ENCODE assay signal across 8 mouse cellular contexts in genomic region chr5:138755121-138755452, GRCm38 (mm10). TPM values are rescaled to one million over a fixed set of nuclear protein-coding genes. Genes with fewer than 3 reads are reported as not detected.
DNase-seq lines count a peak whose midpoint lies in the region; ATAC-seq and TF ChIP-seq lines count a peak whose summit lies in the region.

No protein-coding gene starts in this region.

- no peaks in the 10 kb centered on the region for H3K36me3 ChIP-seq in kidney, postnatal 0 days (ENCODE audit: insufficient read depth, low read length)
- no peaks in the 10 kb centered on the region for H3K36me3 ChIP-seq in embryonic facial prominence, embryonic 12.5 days
- 0 out of 2 replicates have a peak, but pooled peaks cover 7% of the 10 kb centered on the region for H3K36me3 ChIP-seq in hindbrain, embryonic 15.5 days
- H3K36me3 ChIP-seq in midbrain, embryonic 14.5 days (ENCODE audit: control insufficient read depth, insufficient read depth, low read length): peaks cover 24% of the 10 kb centered on the region

- peak overlapping the region; percentile 85; the same call in 1 of the 2 replicates for H3K27ac ChIP-seq in kidney, postnatal 0 days
- H3K27ac ChIP-seq in embryonic facial prominence, embryonic 12.5 days: peak overlapping the region; percentile 84; the same call in 1 of the 2 replicates
- peak overlapping the region; percentile 95 for H3K27ac ChIP-seq in hindbrain, embryonic 15.5 days (replicated peaks)
- H3K27ac ChIP-seq in midbrain, embryonic 14.5 days (replicated peaks; ENCODE audit: low read depth, low read length): peak overlapping the region; percentile 96

- H3K4me2 ChIP-seq in kidney, postnatal 0 days (ENCODE audit: low read length): peak overlapping the region; percentile 93
- peak overlapping the region; percentile 97 for H3K4me2 ChIP-seq in embryonic facial prominence, embryonic 12.5 days (replicated peaks)
- peak overlapping the region; percentile 82 for H3K4me2 ChIP-seq in hindbrain, embryonic 15.5 days
- peak overlapping the region; percentile 83 for H3K4me2 ChIP-seq in midbrain, embryonic 14.5 days (ENCODE audit: low read length)

- peaks cover 38% of the 10 kb centered on the region for H3K4me1 ChIP-seq in kidney, postnatal 0 days (replicated peaks; ENCODE audit: insufficient read depth, low read length)
- peaks cover 22% of the 10 kb centered on the region for H3K4me1 ChIP-seq in embryonic facial prominence, embryonic 12.5 days
- H3K4me1 ChIP-seq in hindbrain, embryonic 15.5 days (replicated peaks): peaks cover 48% of the 10 kb centered on the region
- peaks cover 35% of the 10 kb centered on the region for H3K4me1 ChIP-seq in midbrain, embryonic 14.5 days (ENCODE audit: control insufficient read depth, insufficient read depth, low read length)

- intact Hi-C loops in left cerebral cortex, postnatal 14 days (cut with DNase I): no loop called here

- no peak for ATAC-seq in kidney, postnatal 0 days (replicated peaks; ENCODE audit: low FRiP score, low read depth)
- ATAC-seq in embryonic facial prominence, embryonic 12.5 days (ENCODE audit: insufficient number of reproducible peaks, insufficient read depth, low FRiP score, low TSS enrichment): no peak
- ATAC-seq in hindbrain, embryonic 15.5 days (ENCODE audit: low FRiP score, low read depth): no peak; the same call in 1 of the 2 replicates
- ATAC-seq in midbrain, embryonic 14.5 days (ENCODE audit: low FRiP score, low TSS enrichment): no peak

- H3K9ac ChIP-seq in kidney, postnatal 0 days (ENCODE audit: low read depth, low read length): peak overlapping the region; percentile 80
- peak overlapping the region; percentile 76 for H3K9ac ChIP-seq in embryonic facial prominence, embryonic 12.5 days
- H3K9ac ChIP-seq in hindbrain, embryonic 15.5 days: peak overlapping the region; percentile 77
- H3K9ac ChIP-seq in midbrain, embryonic 14.5 days (replicated peaks; ENCODE audit: low read length): peak overlapping the region; percentile 93

- DNase-seq in kidney, postnatal 0 days (ENCODE audit: low spot score): no peak
- no peak for DNase-seq in kidney, postnatal 4 days
- DNase-seq in midbrain, embryonic 14.5 days: no peak
- no peak for DNase-seq in embryo, embryonic 9.5 days (ENCODE audit: extremely low spot score)
- DNase-seq in left cerebral cortex, postnatal 14 days (ENCODE audit: low spot score in 2 of 2): no peak
- DNase-seq in cerebellum, adult 11 months: no peak

- WGBS in kidney, postnatal 0 days: 2% methylated on average over 28 of the region's 34 CpGs
- under 1% methylated on average over 33 of the region's 34 CpGs for WGBS in embryonic facial prominence, embryonic 12.5 days
- 0% methylated on average over 33 of the region's 34 CpGs for WGBS in hindbrain, embryonic 15.5 days
- under 1% methylated on average over 33 of the region's 34 CpGs for whole genome bisulfite sequencing in midbrain, embryonic 14.5 days

- no peaks in the 10 kb centered on the region for H3K9me3 ChIP-seq in kidney, postnatal 0 days (replicated peaks; ENCODE audit: low read length)
- H3K9me3 ChIP-seq in embryonic facial prominence, embryonic 12.5 days: no peaks in the 10 kb centered on the region
- H3K9me3 ChIP-seq in hindbrain, embryonic 15.5 days: no peaks in the 10 kb centered on the region
- no peaks in the 10 kb centered on the region for H3K9me3 ChIP-seq in midbrain, embryonic 14.5 days (ENCODE audit: control insufficient read depth, low read length)

- H3K4me3 ChIP-seq in kidney, postnatal 0 days (replicated peaks; ENCODE audit: low read depth, low read length): peak overlapping the region; percentile 61
- H3K4me3 ChIP-seq in embryonic facial prominence, embryonic 12.5 days: peak overlapping the region; percentile 70
- H3K4me3 ChIP-seq in hindbrain, embryonic 15.5 days: peak overlapping the region; percentile 56
- H3K4me3 ChIP-seq in midbrain, embryonic 14.5 days (replicated peaks; ENCODE audit: low read depth, low read length): peak overlapping the region; percentile 77

- no peaks in the 10 kb centered on the region for H3K27me3 ChIP-seq in kidney, postnatal 0 days (ENCODE audit: insufficient read depth, low read length)
- peaks cover 67% of the 10 kb centered on the region for H3K27me3 ChIP-seq in embryonic facial prominence, embryonic 12.5 days
- H3K27me3 ChIP-seq in hindbrain, embryonic 15.5 days: no peaks in the 10 kb centered on the region
- H3K27me3 ChIP-seq in midbrain, embryonic 14.5 days (ENCODE audit: control insufficient read depth, insufficient read depth, low read length): no peaks in the 10 kb centered on the region

- TF ChIP-seq CTCF in kidney, postnatal 0 days (IDR thresholded peaks at IDR 0.05; ENCODE audit: low read depth): no peak

RNA-seq across cellular contexts. Expression of gene Fam20c, which starts 0.8 kb away (rescaled TPM):
- polyA plus RNA-seq in kidney, postnatal 0 days (2015; fragmentation: Nextera tagmentation; extraction: Ambion mirVana): 27.3 and 27.6 TPM in 2 replicates
- polyA plus RNA-seq in embryonic facial prominence, embryonic 12.5 days (2016; fragmentation: Nextera tagmentation; extraction: Ambion mirVana): 7.0 and 7.1 TPM in 2 replicates
- polyA plus RNA-seq in hindbrain, embryonic 15.5 days (2015; fragmentation: Nextera tagmentation; extraction: Ambion mirVana): 57.4 and 64.9 TPM in 2 replicates
- polyA plus RNA-seq in midbrain, embryonic 14.5 days (2014; fragmentation: Nextera tagmentation; extraction: Ambion mirVana): 51.2 and 56.1 TPM in 2 replicates
- total RNA-seq in left cerebral cortex, postnatal 14 days (2021): 10 to 100 TPM; 37.9 to 42.1 TPM
